7 mouse cellular contexts compared by ENCODE assay signal in the genomic region with DNA sequence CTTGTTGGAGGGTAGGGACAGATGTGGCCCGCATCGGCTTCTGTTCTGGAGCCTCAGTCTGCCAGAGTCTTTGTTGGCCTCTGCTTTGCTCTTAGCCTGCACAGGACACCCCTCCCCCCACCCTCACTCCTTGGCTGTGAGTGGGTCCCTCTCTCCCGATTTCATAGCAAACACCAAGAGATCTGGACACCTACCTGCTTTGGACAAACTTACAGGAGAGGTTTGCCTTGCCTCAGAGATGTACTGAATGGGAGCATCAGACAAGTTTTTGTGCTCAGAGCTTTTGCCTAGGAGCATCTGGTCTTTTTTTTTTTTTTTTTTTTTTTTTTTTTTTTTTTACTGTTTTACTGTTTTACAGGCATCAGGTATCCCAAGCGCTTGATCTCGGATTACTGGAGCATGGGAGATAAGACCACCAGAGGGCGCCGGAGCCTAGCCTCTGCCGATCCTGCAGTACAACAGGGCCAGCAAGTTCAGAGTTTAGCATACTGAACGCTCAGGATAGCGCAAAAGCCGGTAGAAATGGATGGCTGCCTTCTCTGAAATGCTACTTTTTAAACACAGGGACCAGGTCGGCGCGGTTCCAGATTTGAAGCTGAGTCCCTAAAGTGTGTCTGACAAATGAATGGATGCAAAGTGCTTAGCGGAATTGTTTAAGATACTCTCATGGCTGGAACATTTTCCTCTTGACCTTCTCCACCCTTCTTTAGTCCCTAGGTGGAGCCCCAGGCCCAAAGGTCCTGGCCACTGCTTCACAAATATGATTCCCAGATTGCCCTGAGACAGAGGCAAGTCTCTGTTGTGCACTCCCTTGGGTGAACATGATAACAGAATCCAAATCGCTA. TPM values are rescaled to one million over a fixed set of nuclear protein-coding genes. Genes with fewer than 3 reads are reported as not detected.
A peak's percentile ranks its signal among the peaks of the same experiment; 100 is the strongest.
DNase-seq lines count a peak whose midpoint lies in the region; ATAC-seq and TF ChIP-seq lines count a peak whose summit lies in the region.

No protein-coding gene starts in this region.

- WGBS in intestine, postnatal 0 days: 5% methylated on average over 16 of the region's 16 CpGs
- WGBS in midbrain, embryonic 10.5 days: 2% methylated on average over 16 of the region's 16 CpGs
- 4% methylated on average over 16 of the region's 16 CpGs for WGBS in small intestine, adult 2 months

- H3K9ac ChIP-seq in intestine, postnatal 0 days (ENCODE audit: low read depth, low read length): no peak overlapping the region

- H3K9me3 ChIP-seq in intestine, postnatal 0 days (ENCODE audit: control insufficient read depth): no peaks in the 10 kb centered on the region
- H3K9me3 ChIP-seq in midbrain, embryonic 10.5 days (replicated peaks): no peaks in the 10 kb centered on the region

- no peak overlapping the region for H3K27ac ChIP-seq in intestine, postnatal 0 days (ENCODE audit: low read depth, low read length)
- H3K27ac ChIP-seq in midbrain, embryonic 10.5 days (replicated peaks): no peak overlapping the region
- H3K27ac ChIP-seq in small intestine, adult 2 months (ENCODE audit: insufficient read depth, low read depth, low read length): no peak overlapping the region

- no peaks in the 10 kb centered on the region for H3K36me3 ChIP-seq in intestine, postnatal 0 days (ENCODE audit: control insufficient read depth, insufficient read depth)
- no peaks in the 10 kb centered on the region for H3K36me3 ChIP-seq in midbrain, embryonic 10.5 days
- H3K36me3 ChIP-seq in small intestine, adult 2 months (ENCODE audit: control insufficient read depth, insufficient read depth, low read length): no peaks in the 10 kb centered on the region

- H3K4me2 ChIP-seq in intestine, postnatal 0 days (replicated peaks; ENCODE audit: low read depth): peak overlapping the region; percentile 30

- H3K4me1 ChIP-seq in intestine, postnatal 0 days (replicated peaks; ENCODE audit: control insufficient read depth, insufficient read depth, low read length): 0 out of 2 replicates have a peak, but pooled peaks cover 2% of the 10 kb centered on the region
- peaks cover 46% of the 10 kb centered on the region for H3K4me1 ChIP-seq in midbrain, embryonic 10.5 days
- peaks cover 6% of the 10 kb centered on the region for H3K4me1 ChIP-seq in small intestine, adult 2 months (ENCODE audit: control insufficient read depth, insufficient read depth, insufficient read length, low read length)

- intact Hi-C loops in left cerebral cortex, postnatal 25 days (cut with DNase I): loop anchor here (5.0 kb wide), 3 partner anchors 400 to 520 kb away; a partner anchor contains a TSS

- no peak overlapping the region for H3K4me3 ChIP-seq in intestine, postnatal 0 days (ENCODE audit: low read depth, low read length)
- peak overlapping the region; percentile 70 for H3K4me3 ChIP-seq in midbrain, embryonic 10.5 days
- no peak overlapping the region for H3K4me3 ChIP-seq in small intestine, adult 2 months (ENCODE audit: low read depth, low read length)

- DNase-seq in adrenal gland, postnatal 14 days: peak; percentile 91
- DNase-seq in embryo, embryonic 11.5 days (ENCODE audit: low read depth, low spot score): peak; percentile 82
- peak; percentile 87 to 94 for DNase-seq in left cerebral cortex, postnatal 25 days (ENCODE audit: low spot score in 2 of 2)
- DNase-seq in midbrain, embryonic 10.5 days (ENCODE audit: low spot score): peak; percentile 89

- no peak for TF ChIP-seq POLR2A in small intestine, adult 2 months (IDR thresholded peaks at IDR 0.05; ENCODE audit: low read depth, low read length)

- peak; percentile 84 for TF ChIP-seq CTCF in intestine, postnatal 0 days (IDR thresholded peaks at IDR 0.05; ENCODE audit: low read depth)
- TF ChIP-seq CTCF in small intestine, adult 2 months (IDR thresholded peaks at IDR 0.05; ENCODE audit: extremely low read depth, insufficient read length, insufficient replicate concordance, low read depth, low read length): peak; percentile 72; the same call in 1 of the 2 replicates

- ATAC-seq in granulocyte monocyte progenitor cell, adult 5-6 weeks (replicated peaks; ENCODE audit: poor library complexity, severe bottlenecking): peak; percentile 82
- ATAC-seq in intestine, postnatal 0 days: no peak

- peaks cover 33% of the 10 kb centered on the region; the same call in 1 of the 2 replicates for H3K27me3 ChIP-seq in intestine, postnatal 0 days (replicated peaks; ENCODE audit: control insufficient read depth, insufficient read depth, low read length)
- H3K27me3 ChIP-seq in midbrain, embryonic 10.5 days (ENCODE audit: low read depth, poor library complexity, severe bottlenecking): peaks cover 64% of the 10 kb centered on the region
- peaks cover 19% of the 10 kb centered on the region for H3K27me3 ChIP-seq in small intestine, adult 2 months (ENCODE audit: control insufficient read depth, insufficient read depth, low read length)

RNA-seq across cellular contexts. Expression of a gene that starts 1.5 kb away (rescaled TPM):
- total RNA-seq in adrenal gland, postnatal 14 days (2021): 97.5 and 98.9 TPM in 2 replicates
- total RNA-seq in granulocyte monocyte progenitor cell, adult 5-6 weeks (2014; fragmentation: Nextera tagmentation): not detected in 2 replicates
- not detected in 2 replicates for total RNA-seq in granulocyte monocyte progenitor cell, adult 5-6 weeks (2017)
- 57.5 and 58.0 TPM in 2 replicates for polyA plus RNA-seq in intestine, postnatal 0 days (2015; fragmentation: Nextera tagmentation; extraction: Ambion mirVana)
- 10 to 100 TPM; 49.7 to 53.8 TPM for total RNA-seq in left cerebral cortex, postnatal 25 days (2021)
- polyA plus RNA-seq in midbrain, embryonic 10.5 days (2016; fragmentation: Nextera tagmentation; extraction: Ambion mirVana): 59.9 and 72.6 TPM in 2 replicates
- polyA plus RNA-seq in small intestine, adult 2 months (2012; rRNA removed): 33.7 and 52.1 TPM in 2 replicates

Comparison
In these comparisons a context has a peak if more than half of its experiments do, and no peak if none do; other contexts are left out.
1. RNA of a gene that starts 1.5 kb away (total RNA-seq): 97.5 to 98.9 TPM in adrenal gland, postnatal 14 days and 49.7 to 53.8 TPM in left cerebral cortex, postnatal 25 days; not detected in granulocyte monocyte progenitor cell, adult 5-6 weeks; every median in the first group is over 10 times any median in the second.
2. Peak in every context shown above with its lines, with median percentiles within 50 percentile points of each other: DNase-seq.